Mouse (Mus musculus) hematopoietic stem cell, adult 5-6 weeks (primary cell): ENCODE data around the gene Sipa1l3. TPM values are rescaled to one million over a fixed set of nuclear protein-coding genes. Genes with fewer than 3 reads are reported as not detected.

ENCODE experiments used
- ATAC-seq, 2 experiments: fragments of 125-278 bp in 1 of 2; replicated peaks in 1 of 2; 2 replicates each; pipeline ENCODE4 v1.8.0; 2016 to 2017; ENCODE audit warnings: inconsistent platforms in 2 of 2, mild to moderate bottlenecking in 2 of 2, moderate number of reproducible peaks in 2 of 2, low read depth in 1 of 2, moderate TSS enrichment in 1 of 2; ENCODE audit not compliant: low FRiP score in 2 of 2, poor library complexity in 2 of 2, severe bottlenecking in 2 of 2, insufficient read depth in 1 of 2, low TSS enrichment in 1 of 2
- total RNA-seq: library from RNA; stranded (forward); fragments of 172-1452, 232-1000 nt; gene quantifications from 2 replicates; pipeline ENCODE4 v1.2.3, GENCODE M21; 2017

Gene Sipa1l3
- total RNA-seq, 1 experiment from 2014 or later = 15.5 TPM

- ATAC-seq = peak; percentile 60 to 66
Measured at GRCm38 (mm10) chr7:29281201-29282073, 237.0 kb downstream of the Sipa1l3 start, which contains the start of gene Spint2. Gene Spint2 (minus strand): TSS chr7:29281912.

GRCm38 (mm10) chr7:29280801-29281200, 237.6 kb downstream of the Sipa1l3 start:
- peak in 1 of 2 experiments; percentile 55; a peak in 1 of 4 replicates for ATAC-seq

GRCm38 (mm10) chr7:29279924-29280323, 238.5 kb downstream of the Sipa1l3 start:
- ATAC-seq = no peak

- ATAC-seq = no peak
Measured at GRCm38 (mm10) chr7:29279261-29279660, 239.2 kb downstream of the Sipa1l3 start.

GRCm38 (mm10) chr7:29277510-29277909, 240.9 kb downstream of the Sipa1l3 start:
- ATAC-seq = no peak

- ATAC-seq = no peak
Measured at GRCm38 (mm10) chr7:29276715-29277114, 241.7 kb downstream of the Sipa1l3 start.

GRCm38 (mm10) chr7:29271687-29272465, 246.6 kb downstream of the Sipa1l3 start:
- ATAC-seq = no peak

- peak in 1 of 2 experiments; percentile 53; a peak in 2 of 4 replicates for ATAC-seq
Measured at GRCm38 (mm10) chr7:29270445-29270844, 248.0 kb downstream of the Sipa1l3 start.

Other genes starting within 250 kb of the Sipa1l3 start
- gene Spint2, start 236.7 kb downstream of the Sipa1l3 start, total RNA-seq = 37.8 and 43.6 TPM in 2 replicates
- 1.6 TPM in 1 of 2 replicates, not detected in the other for gene Ppp1r14a, start 229.3 kb downstream of the Sipa1l3 start, total RNA-seq
- 0.05 and 0.38 TPM in 2 replicates for gene Dpf1, start 214.7 kb downstream of the Sipa1l3 start, total RNA-seq
- gene Catsperg2, start 208.4 kb upstream of the Sipa1l3 start, total RNA-seq = not detected in 2 replicates
- 22.1 and 29.1 TPM in 2 replicates for gene Zfp84, start 249.9 kb upstream of the Sipa1l3 start, total RNA-seq